Mouse (Mus musculus) splenic B cell, adult 2 months (primary cell): Measurements from ENCODE around the gene Stx17.
A peak's percentile ranks its signal among the peaks of the same experiment; 100 is the strongest.

Experiments
- DNase-seq: peaks from one replicate; pipeline ENCODE4 v3.0.0-alpha.2; 2011; ENCODE audit warnings: low read depth, low spot score
- H3K27me3 ChIP-seq: 2 replicates; pipeline ENCODE4 v1.6.1; 2012; ENCODE audit warnings: mild to moderate bottlenecking, low read length, moderate library complexity, mixed read lengths; ENCODE audit not compliant: control insufficient read depth, poor library complexity, insufficient read depth, severe bottlenecking
- H3K36me3 ChIP-seq: 2 replicates; pipeline ENCODE4 v1.6.1; 2012; ENCODE audit warnings: mild to moderate bottlenecking, low read length, moderate library complexity, mixed read lengths; ENCODE audit not compliant: control insufficient read depth, poor library complexity, insufficient read depth, severe bottlenecking

Gene Stx17

GRCm38 (mm10) chr4:48124773-48125469, at the start of gene Stx17:
Stx17 (plus strand) TSS chr4:48124915.
- peak; percentile 89 for DNase-seq
- H3K27me3 ChIP-seq, result no peaks in the 10 kb centered on the region
- H3K36me3 ChIP-seq, result no peaks in the 10 kb centered on the region

- DNase-seq, result peak; percentile 20
- Histone ChIP-seq H3K36me3 (no peaks in the 10 kb centered on the region), H3K27me3 (no peaks in the 10 kb centered on the region)
Measured at GRCm38 (mm10) chr4:48076693-48077471, 47.8 kb upstream of the Stx17 start.

GRCm38 (mm10) chr4:48078213-48078612, 46.5 kb upstream of the Stx17 start:
- DNase-seq, result no peak
- Histone ChIP-seq H3K36me3 (no peaks in the 10 kb centered on the region), H3K27me3 (no peaks in the 10 kb centered on the region)

GRCm38 (mm10) chr4:48079285-48080039, 45.3 kb upstream of the Stx17 start:
- no peak for DNase-seq
- Histone ChIP-seq H3K27me3 (no peaks in the 10 kb centered on the region), H3K36me3 (no peaks in the 10 kb centered on the region)

- no peak for DNase-seq
- Histone ChIP-seq H3K27me3 (no peaks in the 10 kb centered on the region), H3K36me3 (no peaks in the 10 kb centered on the region)
Measured at GRCm38 (mm10) chr4:48083452-48083851, 41.3 kb upstream of the Stx17 start.

- Histone ChIP-seq H3K27me3 (no peaks in the 10 kb centered on the region), H3K36me3 (no peaks in the 10 kb centered on the region)
- no peak for DNase-seq
Measured at GRCm38 (mm10) chr4:48086609-48087008, 38.1 kb upstream of the Stx17 start.

GRCm38 (mm10) chr4:48087497-48087896, 37.2 kb upstream of the Stx17 start:
- no peak for DNase-seq
- H3K36me3 ChIP-seq, result no peaks in the 10 kb centered on the region
- no peaks in the 10 kb centered on the region for H3K27me3 ChIP-seq

GRCm38 (mm10) chr4:48093221-48093620, 31.5 kb upstream of the Stx17 start:
- no peaks in the 10 kb centered on the region for H3K36me3 ChIP-seq

GRCm38 (mm10) chr4:48100217-48100616, 24.5 kb upstream of the Stx17 start:
- H3K27me3 ChIP-seq, result no peaks in the 10 kb centered on the region
- no peaks in the 10 kb centered on the region for H3K36me3 ChIP-seq
- DNase-seq, result no peak

More at GRCm38 (mm10) chr4:48093221-48093620, 31.5 kb upstream of the Stx17 start:
- no peak for DNase-seq
- H3K27me3 ChIP-seq, result no peaks in the 10 kb centered on the region

- DNase-seq, result no peak
- no peaks in the 10 kb centered on the region for H3K27me3 ChIP-seq
- H3K36me3 ChIP-seq, result no peaks in the 10 kb centered on the region
Measured at GRCm38 (mm10) chr4:48101981-48102380, 22.7 kb upstream of the Stx17 start.

GRCm38 (mm10) chr4:48105387-48105786, 19.3 kb upstream of the Stx17 start:
- Histone ChIP-seq H3K36me3 (no peaks in the 10 kb centered on the region), H3K27me3 (no peaks in the 10 kb centered on the region)
- no peak for DNase-seq

GRCm38 (mm10) chr4:48107086-48107485, 17.6 kb upstream of the Stx17 start:
- DNase-seq, result no peak
- Histone ChIP-seq H3K27me3 (no peaks in the 10 kb centered on the region), H3K36me3 (no peaks in the 10 kb centered on the region)

GRCm38 (mm10) chr4:48108591-48108990, 16.1 kb upstream of the Stx17 start:
- H3K27me3 ChIP-seq, result no peaks in the 10 kb centered on the region
- DNase-seq, result peak; percentile 78
- no peaks in the 10 kb centered on the region for H3K36me3 ChIP-seq

- no peaks in the 10 kb centered on the region for H3K27me3 ChIP-seq
- H3K36me3 ChIP-seq, result no peaks in the 10 kb centered on the region
- DNase-seq, result peak; percentile 65
Measured at GRCm38 (mm10) chr4:48110331-48110730, 14.4 kb upstream of the Stx17 start.

GRCm38 (mm10) chr4:48116191-48116590, 8.5 kb upstream of the Stx17 start:
- Histone ChIP-seq H3K36me3 (no peaks in the 10 kb centered on the region), H3K27me3 (no peaks in the 10 kb centered on the region)
- peak; percentile 74 for DNase-seq
